Mouse (Mus musculus): ENCODE measurements around the gene Ccm2. TPM values are rescaled to one million over a fixed set of nuclear protein-coding genes. Genes with fewer than 3 reads are reported as not detected.

Gene Ccm2
- polyA plus RNA-seq, 1 experiment from 2014 or later = 87.6 TPM

GRCm38 (mm10) chr11:6528186-6529006 lies 18.3 kb upstream of the Ccm2 start:
- Histone ChIP-seq H3K27ac (ENCODE audit: low read depth, low read length) (peak overlapping the region; percentile 72), H3K4me3 (ENCODE audit: low read depth, low read length) (peak overlapping the region; percentile 61), H3K36me3 (ENCODE audit: control insufficient read depth, insufficient read depth, low read length) (peaks cover 11% of the 10 kb centered on the region), H3K9ac (replicated peaks; ENCODE audit: low read depth, low read length) (peak overlapping the region; percentile 72), H3K9me3 (ENCODE audit: control insufficient read depth, low read length) (no peaks in the 10 kb centered on the region), H3K4me2 (ENCODE audit: low read depth, low read length) (peak overlapping the region; percentile 95), H3K4me1 (ENCODE audit: control insufficient read depth, insufficient read depth, low read length) (peaks cover 11% of the 10 kb centered on the region; the same call in 1 of the 2 replicates), H3K27me3 (ENCODE audit: control insufficient read depth, insufficient read depth, low read length) (no peaks in the 10 kb centered on the region)
- under 1% methylated on average over 51 of the region's 51 CpGs for WGBS
- peak; percentile 97 for ATAC-seq (ENCODE audit: low read depth)

GRCm38 (mm10) chr11:6529961-6530360 lies 16.7 kb upstream of the Ccm2 start:
- Histone ChIP-seq H3K4me3 (ENCODE audit: low read depth, low read length) (no peak overlapping the region), H3K4me1 (ENCODE audit: control insufficient read depth, insufficient read depth, low read length) (peaks cover 11% of the 10 kb centered on the region; the same call in 1 of the 2 replicates), H3K9ac (replicated peaks; ENCODE audit: low read depth, low read length) (no peak overlapping the region), H3K27me3 (ENCODE audit: control insufficient read depth, insufficient read depth, low read length) (no peaks in the 10 kb centered on the region), H3K27ac (ENCODE audit: low read depth, low read length) (no peak overlapping the region), H3K4me2 (ENCODE audit: low read depth, low read length) (no peak overlapping the region), H3K9me3 (ENCODE audit: control insufficient read depth, low read length) (no peaks in the 10 kb centered on the region), H3K36me3 (ENCODE audit: control insufficient read depth, insufficient read depth, low read length) (peaks cover 6% of the 10 kb centered on the region)
- WGBS = 91% methylated on average over 8 of the region's 8 CpGs
- no peak for ATAC-seq (ENCODE audit: low read depth)

- Histone ChIP-seq H3K4me1 (ENCODE audit: control insufficient read depth, insufficient read depth, low read length) (peaks cover 11% of the 10 kb centered on the region; the same call in 1 of the 2 replicates), H3K27ac (ENCODE audit: low read depth, low read length) (no peak overlapping the region), H3K27me3 (ENCODE audit: control insufficient read depth, insufficient read depth, low read length) (no peaks in the 10 kb centered on the region), H3K9ac (replicated peaks; ENCODE audit: low read depth, low read length) (no peak overlapping the region), H3K36me3 (ENCODE audit: control insufficient read depth, insufficient read depth, low read length) (no peaks in the 10 kb centered on the region), H3K9me3 (ENCODE audit: control insufficient read depth, low read length) (no peaks in the 10 kb centered on the region), H3K4me2 (ENCODE audit: low read depth, low read length) (no peak overlapping the region), H3K4me3 (ENCODE audit: low read depth, low read length) (no peak overlapping the region)
- 89% methylated on average over 3 of the region's 3 CpGs for WGBS
- ATAC-seq (ENCODE audit: low read depth) = no peak
These were observed 15.9 kb upstream of the Ccm2 start for GRCm38 (mm10) chr11:6530746-6531145.

DNA sequence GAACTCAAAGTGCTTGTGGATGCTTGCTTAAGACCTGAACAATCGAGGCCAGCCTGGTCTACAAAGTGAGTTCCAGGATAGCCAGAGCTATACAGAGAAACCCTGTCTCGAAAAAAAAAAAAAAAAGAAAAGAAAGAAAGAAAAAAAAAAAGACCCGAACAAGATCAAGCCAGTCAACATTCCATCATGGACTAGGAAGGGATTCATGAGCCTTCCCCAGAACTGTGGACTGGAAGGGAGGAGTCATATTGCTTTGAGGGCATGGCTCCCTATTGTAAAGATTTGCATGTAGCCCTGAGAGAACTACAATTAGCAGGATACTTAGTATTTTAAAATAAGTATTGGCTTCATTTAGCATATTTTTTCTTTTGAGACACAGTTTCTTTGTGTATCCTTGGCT lies 2.0 kb upstream of the Ccm2 start:
- no peaks in the 10 kb centered on the region for H3K27me3 ChIP-seq (ENCODE audit: control insufficient read depth, insufficient read depth, low read length)
- ATAC-seq (ENCODE audit: low read depth) = no peak
- WGBS = 95% methylated on average over 3 of the region's 3 CpGs
- H3K36me3 ChIP-seq (ENCODE audit: control insufficient read depth, insufficient read depth, low read length) = no peaks in the 10 kb centered on the region
- peaks cover 12% of the 10 kb centered on the region for H3K4me1 ChIP-seq (ENCODE audit: control insufficient read depth, insufficient read depth, low read length)
- H3K9me3 ChIP-seq (ENCODE audit: control insufficient read depth, low read length) = no peaks in the 10 kb centered on the region
- H3K4me3 ChIP-seq (ENCODE audit: low read depth, low read length) = no peak overlapping the region
- H3K9ac ChIP-seq (replicated peaks; ENCODE audit: low read depth, low read length) = no peak overlapping the region
- no peak overlapping the region for H3K27ac ChIP-seq (ENCODE audit: low read depth, low read length)
- H3K4me2 ChIP-seq (ENCODE audit: low read depth, low read length) = no peak overlapping the region

DNA sequence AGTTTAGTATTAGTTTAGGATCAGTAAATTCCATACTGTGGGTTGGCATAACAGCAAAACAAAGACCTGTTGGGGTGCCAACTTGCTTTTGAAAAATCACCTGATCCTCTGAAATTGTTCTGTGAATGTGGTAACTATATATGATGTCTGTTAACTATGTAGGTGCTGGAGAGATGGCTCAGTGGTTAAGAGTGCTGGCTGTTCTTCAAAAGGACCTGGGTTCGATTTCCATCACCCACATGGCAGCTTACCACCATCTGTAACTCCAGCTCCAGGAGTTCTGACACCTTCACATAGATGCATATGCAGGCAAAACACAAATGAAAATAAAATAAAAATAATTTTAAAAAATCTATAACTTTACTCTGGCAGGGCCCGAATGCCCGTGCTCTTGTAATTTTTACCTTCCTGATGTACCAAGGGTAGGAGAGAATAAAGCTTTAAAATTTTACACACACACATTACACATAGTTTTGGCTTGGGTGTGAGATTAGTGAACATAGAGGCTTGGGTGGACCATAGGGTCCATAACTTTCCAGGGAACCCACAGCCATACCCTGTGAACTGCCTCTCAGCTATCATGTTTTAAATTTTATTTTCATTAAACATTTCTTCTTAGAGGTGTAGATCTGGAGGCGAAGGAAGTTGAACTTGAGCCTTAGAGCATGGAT lies 1.4 kb upstream of the Ccm2 start:
- Histone ChIP-seq H3K27me3 (ENCODE audit: control insufficient read depth, insufficient read depth, low read length) (no peaks in the 10 kb centered on the region), H3K36me3 (ENCODE audit: control insufficient read depth, insufficient read depth, low read length) (no peaks in the 10 kb centered on the region), H3K4me3 (ENCODE audit: low read depth, low read length) (no peak overlapping the region; the same call in 1 of the 2 replicates), H3K9ac (replicated peaks; ENCODE audit: low read depth, low read length) (no peak overlapping the region), H3K27ac (ENCODE audit: low read depth, low read length) (no peak overlapping the region; the same call in 1 of the 2 replicates), H3K4me2 (ENCODE audit: low read depth, low read length) (peak overlapping the region; percentile 50; the same call in 1 of the 2 replicates), H3K9me3 (ENCODE audit: control insufficient read depth, low read length) (no peaks in the 10 kb centered on the region), H3K4me1 (ENCODE audit: control insufficient read depth, insufficient read depth, low read length) (peaks cover 12% of the 10 kb centered on the region)
- 98% methylated on average over 4 of the region's 4 CpGs for WGBS
- ATAC-seq (ENCODE audit: low read depth) = no peak

GRCm38 (mm10) chr11:6545857-6546192 lies 862 bp upstream of the Ccm2 start:
- Histone ChIP-seq H3K4me1 (ENCODE audit: control insufficient read depth, insufficient read depth, low read length) (peaks cover 12% of the 10 kb centered on the region), H3K4me2 (ENCODE audit: low read depth, low read length) (peak overlapping the region; percentile 50), H3K9ac (replicated peaks; ENCODE audit: low read depth, low read length) (peak overlapping the region; percentile 81), H3K9me3 (ENCODE audit: control insufficient read depth, low read length) (no peaks in the 10 kb centered on the region), H3K4me3 (ENCODE audit: low read depth, low read length) (peak overlapping the region; percentile 81), H3K36me3 (ENCODE audit: control insufficient read depth, insufficient read depth, low read length) (no peaks in the 10 kb centered on the region), H3K27ac (ENCODE audit: low read depth, low read length) (peak overlapping the region; percentile 86), H3K27me3 (ENCODE audit: control insufficient read depth, insufficient read depth, low read length) (no peaks in the 10 kb centered on the region)
- 16% methylated on average over 3 of the region's 3 CpGs for WGBS
- no peak for ATAC-seq (ENCODE audit: low read depth)

- under 1% methylated on average over 28 of the region's 41 CpGs for WGBS
- peak overlapping the region; percentile 81 for H3K4me3 ChIP-seq (ENCODE audit: low read depth, low read length)
- ATAC-seq (ENCODE audit: low read depth) = peak; percentile 63
- H3K27ac ChIP-seq (ENCODE audit: low read depth, low read length) = peak overlapping the region; percentile 86
- H3K4me1 ChIP-seq (ENCODE audit: control insufficient read depth, insufficient read depth, low read length) = peaks cover 12% of the 10 kb centered on the region
- peak overlapping the region; percentile 81 for H3K9ac ChIP-seq (replicated peaks; ENCODE audit: low read depth, low read length)
- no peaks in the 10 kb centered on the region for H3K27me3 ChIP-seq (ENCODE audit: control insufficient read depth, insufficient read depth, low read length)
- H3K4me2 ChIP-seq (ENCODE audit: low read depth, low read length) = peak overlapping the region; percentile 50
- H3K9me3 ChIP-seq (ENCODE audit: control insufficient read depth, low read length) = no peaks in the 10 kb centered on the region
- no peaks in the 10 kb centered on the region for H3K36me3 ChIP-seq (ENCODE audit: control insufficient read depth, insufficient read depth, low read length)
These were observed 472 bp downstream of the Ccm2 start for GRCm38 (mm10) chr11:6547037-6547680.

- Histone ChIP-seq H3K9ac (replicated peaks; ENCODE audit: low read depth, low read length) (peak overlapping the region; percentile 81), H3K36me3 (ENCODE audit: control insufficient read depth, insufficient read depth, low read length) (no peaks in the 10 kb centered on the region), H3K4me1 (ENCODE audit: control insufficient read depth, insufficient read depth, low read length) (peaks cover 12% of the 10 kb centered on the region), H3K4me3 (ENCODE audit: low read depth, low read length) (peak overlapping the region; percentile 81), H3K9me3 (ENCODE audit: control insufficient read depth, low read length) (no peaks in the 10 kb centered on the region), H3K27ac (ENCODE audit: low read depth, low read length) (peak overlapping the region; percentile 86; the same call in 1 of the 2 replicates), H3K27me3 (ENCODE audit: control insufficient read depth, insufficient read depth, low read length) (no peaks in the 10 kb centered on the region), H3K4me2 (ENCODE audit: low read depth, low read length) (peak overlapping the region; percentile 50)
- 26% methylated on average over 6 of the region's 6 CpGs for WGBS
- no peak for ATAC-seq (ENCODE audit: low read depth)
These were observed 1.1 kb downstream of the Ccm2 start for GRCm38 (mm10) chr11:6547696-6548325.
